In genomic region chr17:25867836-25868600, GRCm38 (mm10) we compare ENCODE assay signal across 8 mouse cellular contexts. TPM values are rescaled to one million over a fixed set of nuclear protein-coding genes. Genes with fewer than 3 reads are reported as not detected.
DNase-seq lines count a peak whose midpoint lies in the region; ATAC-seq and TF ChIP-seq lines count a peak whose summit lies in the region.

No protein-coding gene starts in this region.

- WGBS in forebrain, embryonic 12.5 days: 1% methylated on average over 42 of the region's 42 CpGs
- 1% methylated on average over 42 of the region's 42 CpGs for WGBS in limb, embryonic 13.5 days
- WGBS in midbrain, embryonic 12.5 days: 1% methylated on average over 42 of the region's 42 CpGs

- TF ChIP-seq RAD21 in MEL (IDR thresholded peaks at IDR 0.05; ENCODE audit: low read depth, low read length): no peak

- peaks cover 25% of the 10 kb centered on the region for H3K79me2 ChIP-seq in MEL (ENCODE audit: control insufficient read depth, insufficient read depth, low read length, poor library complexity)

- ATAC-seq in forebrain, embryonic 12.5 days (ENCODE audit: low FRiP score): peak; percentile 67
- ATAC-seq in hematopoietic stem cell, adult 5-6 weeks (replicated peaks in 1 of 2; ENCODE audit: insufficient read depth in 1 of 2, low FRiP score in 2 of 2, low TSS enrichment in 1 of 2, low read depth in 1 of 2, poor library complexity in 2 of 2, severe bottlenecking in 2 of 2): peak; percentile 17 to 29; a peak in 2 of 4 replicates
- ATAC-seq in limb, embryonic 13.5 days (ENCODE audit: low FRiP score, low read depth): peak; percentile 12; the same call in 1 of the 2 replicates
- no peak; the same call in 1 of the 2 replicates for ATAC-seq in midbrain, embryonic 12.5 days (ENCODE audit: low FRiP score, low read depth)

- no peaks in the 10 kb centered on the region for H3K9me3 ChIP-seq in MEL (replicated peaks; ENCODE audit: insufficient read depth, low read length)
- no peaks in the 10 kb centered on the region for H3K9me3 ChIP-seq in forebrain, embryonic 12.5 days
- no peaks in the 10 kb centered on the region for H3K9me3 ChIP-seq in limb, embryonic 13.5 days
- no peaks in the 10 kb centered on the region for H3K9me3 ChIP-seq in midbrain, embryonic 12.5 days

- H3K4me2 ChIP-seq in forebrain, embryonic 12.5 days: peak overlapping the region; percentile 99
- H3K4me2 ChIP-seq in limb, embryonic 13.5 days (replicated peaks): peak overlapping the region; percentile 99
- peak overlapping the region; percentile 100 for H3K4me2 ChIP-seq in midbrain, embryonic 12.5 days (replicated peaks)

- no peak for TF ChIP-seq CTCF in MEL (IDR thresholded peaks at IDR 0.05 in 2 of 3, conservative IDR thresholded peaks at IDR 0.05 in 1 of 3; ENCODE audit: control insufficient read depth in 1 of 3, insufficient read depth in 1 of 3, low read depth in 2 of 3, low read length in 3 of 3, poor library complexity in 1 of 3, severe bottlenecking in 1 of 3)
- no peak for TF ChIP-seq CTCF in bone marrow macrophage, adult 2 months (IDR thresholded peaks at IDR 0.05; ENCODE audit: low read depth, low read length)

- H3K9ac ChIP-seq in MEL (ENCODE audit: control insufficient read depth, low read depth, low read length, poor library complexity, severe bottlenecking): peak overlapping the region; percentile 80
- peak overlapping the region; percentile 71 for H3K9ac ChIP-seq in forebrain, embryonic 12.5 days
- peak overlapping the region; percentile 72 for H3K9ac ChIP-seq in limb, embryonic 13.5 days
- peak overlapping the region; percentile 66 for H3K9ac ChIP-seq in midbrain, embryonic 12.5 days (replicated peaks)

- peak overlapping the region; percentile 47 for H3K27ac ChIP-seq in MEL (ENCODE audit: control insufficient read depth, low read depth, low read length)
- H3K27ac ChIP-seq in bone marrow macrophage, adult 2 months (ENCODE audit: insufficient read depth, low read depth, low read length): peak overlapping the region; percentile 27
- peak overlapping the region; percentile 43; the same call in 1 of the 2 replicates for H3K27ac ChIP-seq in forebrain, embryonic 12.5 days
- no peak overlapping the region for H3K27ac ChIP-seq in limb, embryonic 13.5 days
- H3K27ac ChIP-seq in midbrain, embryonic 12.5 days (replicated peaks): no peak overlapping the region

- peak; percentile 75 for DNase-seq in MEL (ENCODE audit: low read depth, low spot score)
- peak; percentile 74 for DNase-seq in testis, postnatal 14 days (ENCODE audit: low spot score)
- DNase-seq in layer of hippocampus, postnatal 36 days: no peak

- no peak for TF ChIP-seq EP300 in MEL (IDR thresholded peaks at IDR 0.05; ENCODE audit: low read depth in 1 of 2, low read length in 2 of 2)

- peak overlapping the region; percentile 76 to 79 for H3K4me3 ChIP-seq in MEL (ENCODE audit: control insufficient read depth in 1 of 2, insufficient read depth in 1 of 2, low read depth in 2 of 2, low read length in 2 of 2)
- peak overlapping the region; percentile 81 for H3K4me3 ChIP-seq in bone marrow macrophage, adult 2 months (ENCODE audit: insufficient read depth, low read length)
- peak overlapping the region; percentile 88 for H3K4me3 ChIP-seq in forebrain, embryonic 12.5 days (replicated peaks)
- peak overlapping the region; percentile 82 for H3K4me3 ChIP-seq in limb, embryonic 13.5 days
- peak overlapping the region; percentile 83 for H3K4me3 ChIP-seq in midbrain, embryonic 12.5 days

- no peak; a peak in 1 of 4 replicates for TF ChIP-seq POLR2A in MEL (IDR thresholded peaks at IDR 0.05; ENCODE audit: control insufficient read depth in 1 of 2, insufficient read depth in 1 of 2, low read depth in 1 of 2, low read length in 2 of 2, poor library complexity in 1 of 2)
- no peak for TF ChIP-seq POLR2A in bone marrow macrophage, adult 2 months (IDR thresholded peaks at IDR 0.05; ENCODE audit: borderline replicate concordance, low read depth, low read length)

- 0 out of 4 replicates have a peak, but pooled peaks cover 0 to 5% of the 10 kb centered on the region in 2 experiments for H3K4me1 ChIP-seq in MEL (ENCODE audit: control insufficient read depth in 1 of 2, insufficient read depth in 2 of 2, low read length in 2 of 2)
- H3K4me1 ChIP-seq in bone marrow macrophage, adult 2 months (ENCODE audit: control insufficient read depth, insufficient read depth, low read length): peaks cover 13% of the 10 kb centered on the region
- H3K4me1 ChIP-seq in forebrain, embryonic 12.5 days: peaks cover 15% of the 10 kb centered on the region
- H3K4me1 ChIP-seq in limb, embryonic 13.5 days: peaks cover 15% of the 10 kb centered on the region
- peaks cover 18% of the 10 kb centered on the region for H3K4me1 ChIP-seq in midbrain, embryonic 12.5 days

- peaks cover 0 to 3% of the 10 kb centered on the region in 2 experiments; a peak in 1 of 4 replicates for H3K36me3 ChIP-seq in MEL (ENCODE audit: control insufficient read depth in 1 of 2, insufficient read depth in 2 of 2, low read length in 2 of 2)
- no peaks in the 10 kb centered on the region for H3K36me3 ChIP-seq in forebrain, embryonic 12.5 days (replicated peaks)
- H3K36me3 ChIP-seq in limb, embryonic 13.5 days: no peaks in the 10 kb centered on the region
- no peaks in the 10 kb centered on the region for H3K36me3 ChIP-seq in midbrain, embryonic 12.5 days

- no peaks in the 10 kb centered on the region for H3K27me3 ChIP-seq in MEL (ENCODE audit: control insufficient read depth in 1 of 2, insufficient read depth in 2 of 2, low read length in 2 of 2)
- H3K27me3 ChIP-seq in forebrain, embryonic 12.5 days: 0 out of 2 replicates have a peak, but pooled peaks cover 6% of the 10 kb centered on the region
- no peaks in the 10 kb centered on the region for H3K27me3 ChIP-seq in limb, embryonic 13.5 days
- H3K27me3 ChIP-seq in midbrain, embryonic 12.5 days: peaks cover 10% of the 10 kb centered on the region

RNA-seq across cellular contexts. Expression of gene Mcrip2, which starts 0.5 kb away (rescaled TPM):
- total RNA-seq in MEL (2012; rRNA removed): 73.9 and 88.9 TPM in 2 replicates
- polyA plus RNA-seq in MEL (2012; ENCODE audit: insufficient read depth in 1 of 2, insufficient read length in 2 of 2, low read depth in 1 of 2, low replicate concordance in 2 of 2, missing spikeins in 1 of 2): 100 to 1,000 TPM; 107 to 281 TPM
- polyA plus RNA-seq in bone marrow macrophage, adult 2 months (2012; ENCODE audit: insufficient read depth, insufficient read length, missing spikeins): 10.3 and 16.6 TPM in 2 replicates
- 7.7 and 9.8 TPM in 2 replicates for polyA plus RNA-seq in forebrain, embryonic 12.5 days (2016; fragmentation: Nextera tagmentation; extraction: Ambion mirVana)
- 7.3 and 13.5 TPM in 2 replicates for total RNA-seq in hematopoietic stem cell, adult 5-6 weeks (2017)
- polyA plus RNA-seq in limb, embryonic 13.5 days (2015; fragmentation: Nextera tagmentation; extraction: Ambion mirVana): 9.8 and 12.2 TPM in 2 replicates
- polyA plus RNA-seq in midbrain, embryonic 12.5 days (2016; fragmentation: Nextera tagmentation; extraction: Ambion mirVana): 6.8 and 8.5 TPM in 2 replicates
- total RNA-seq in layer of hippocampus, postnatal 36 days (2021): 10 to 100 TPM; 25.4 to 28.9 TPM

RNA-seq across cellular contexts. Expression of gene Wdr90, which starts 6.7 kb away (rescaled TPM):
- total RNA-seq in MEL (2012; rRNA removed): 22.5 and 23.7 TPM in 2 replicates
- polyA plus RNA-seq in MEL (2012; ENCODE audit: insufficient read depth in 1 of 2, insufficient read length in 2 of 2, low read depth in 1 of 2, low replicate concordance in 2 of 2, missing spikeins in 1 of 2): 10 to 100 TPM in 1 of 2 experiments, not detected in 1; 44.5 TPM
- 11.7 and 13.1 TPM in 2 replicates for polyA plus RNA-seq in bone marrow macrophage, adult 2 months (2012; ENCODE audit: insufficient read depth, insufficient read length, missing spikeins)
- polyA plus RNA-seq in forebrain, embryonic 12.5 days (2016; fragmentation: Nextera tagmentation; extraction: Ambion mirVana): 38.2 and 41.1 TPM in 2 replicates
- 13.0 and 13.6 TPM in 2 replicates for total RNA-seq in hematopoietic stem cell, adult 5-6 weeks (2017)
- polyA plus RNA-seq in limb, embryonic 13.5 days (2015; fragmentation: Nextera tagmentation; extraction: Ambion mirVana): 24.9 and 26.2 TPM in 2 replicates
- 38.1 and 38.5 TPM in 2 replicates for polyA plus RNA-seq in midbrain, embryonic 12.5 days (2016; fragmentation: Nextera tagmentation; extraction: Ambion mirVana)
- 10 to 100 TPM; 19.2 to 26.2 TPM for total RNA-seq in layer of hippocampus, postnatal 36 days (2021)

RNA-seq across cellular contexts. Expression of gene Mettl26, which starts 6.9 kb away (rescaled TPM):
- total RNA-seq in MEL (2012; rRNA removed): 31.7 and 33.6 TPM in 2 replicates
- polyA plus RNA-seq in MEL (2012; ENCODE audit: insufficient read depth in 1 of 2, insufficient read length in 2 of 2, low read depth in 1 of 2, low replicate concordance in 2 of 2, missing spikeins in 1 of 2): 10 to 100 TPM in 1 of 2 experiments, not detected in 1; 50.6 TPM
- polyA plus RNA-seq in bone marrow macrophage, adult 2 months (2012; ENCODE audit: insufficient read depth, insufficient read length, missing spikeins): 16.1 and 17.0 TPM in 2 replicates
- polyA plus RNA-seq in forebrain, embryonic 12.5 days (2016; fragmentation: Nextera tagmentation; extraction: Ambion mirVana): 51.6 and 55.5 TPM in 2 replicates
- total RNA-seq in hematopoietic stem cell, adult 5-6 weeks (2017): 20.1 and 35.2 TPM in 2 replicates
- polyA plus RNA-seq in limb, embryonic 13.5 days (2015; fragmentation: Nextera tagmentation; extraction: Ambion mirVana): 56.1 and 56.2 TPM in 2 replicates
- polyA plus RNA-seq in midbrain, embryonic 12.5 days (2016; fragmentation: Nextera tagmentation; extraction: Ambion mirVana): 59.5 and 65.2 TPM in 2 replicates
- 10 to 100 TPM; 36.3 to 37.7 TPM for total RNA-seq in layer of hippocampus, postnatal 36 days (2021)

RNA-seq across cellular contexts. Expression of gene Wfikkn1, which starts 12.6 kb away (rescaled TPM):
- total RNA-seq in MEL (2012; rRNA removed): 0.13 and 0.19 TPM in 2 replicates
- polyA plus RNA-seq in MEL (2012; ENCODE audit: insufficient read depth in 1 of 2, insufficient read length in 2 of 2, low read depth in 1 of 2, low replicate concordance in 2 of 2, missing spikeins in 1 of 2): under 1 TPM in 1 of 2 experiments, not detected in 1; 0.53 TPM
- 0.84 and 1.4 TPM in 2 replicates for polyA plus RNA-seq in bone marrow macrophage, adult 2 months (2012; ENCODE audit: insufficient read depth, insufficient read length, missing spikeins)
- polyA plus RNA-seq in forebrain, embryonic 12.5 days (2016; fragmentation: Nextera tagmentation; extraction: Ambion mirVana): 0.66 and 0.79 TPM in 2 replicates
- 0.79 and 1.1 TPM in 2 replicates for total RNA-seq in hematopoietic stem cell, adult 5-6 weeks (2017)
- 0.41 and 0.57 TPM in 2 replicates for polyA plus RNA-seq in limb, embryonic 13.5 days (2015; fragmentation: Nextera tagmentation; extraction: Ambion mirVana)
- 0.52 and 0.60 TPM in 2 replicates for polyA plus RNA-seq in midbrain, embryonic 12.5 days (2016; fragmentation: Nextera tagmentation; extraction: Ambion mirVana)
- 1 to 10 TPM; 1.8 to 2.4 TPM for total RNA-seq in layer of hippocampus, postnatal 36 days (2021)

RNA-seq across cellular contexts. Expression of gene Rhot2, which starts 23.4 kb away (rescaled TPM):
- total RNA-seq in MEL (2012; rRNA removed): 24.9 and 29.1 TPM in 2 replicates
- 10 to 100 TPM in 1 of 2 experiments, not detected in 1; 54.5 TPM for polyA plus RNA-seq in MEL (2012; ENCODE audit: insufficient read depth in 1 of 2, insufficient read length in 2 of 2, low read depth in 1 of 2, low replicate concordance in 2 of 2, missing spikeins in 1 of 2)
- polyA plus RNA-seq in bone marrow macrophage, adult 2 months (2012; ENCODE audit: insufficient read depth, insufficient read length, missing spikeins): 30.8 and 35.1 TPM in 2 replicates
- polyA plus RNA-seq in forebrain, embryonic 12.5 days (2016; fragmentation: Nextera tagmentation; extraction: Ambion mirVana): 20.9 and 23.4 TPM in 2 replicates
- total RNA-seq in hematopoietic stem cell, adult 5-6 weeks (2017): 24.6 and 27.1 TPM in 2 replicates
- polyA plus RNA-seq in limb, embryonic 13.5 days (2015; fragmentation: Nextera tagmentation; extraction: Ambion mirVana): 25.7 and 26.8 TPM in 2 replicates
- polyA plus RNA-seq in midbrain, embryonic 12.5 days (2016; fragmentation: Nextera tagmentation; extraction: Ambion mirVana): 17.7 and 21.1 TPM in 2 replicates
- 100 to 1,000 TPM; 102 to 103 TPM for total RNA-seq in layer of hippocampus, postnatal 36 days (2021)

Comparison
In these comparisons a context has a peak if more than half of its experiments do, and no peak if none do; other contexts are left out.
1. DNase-seq: peak in MEL (single experiment) and testis, postnatal 14 days (single experiment); none in layer of hippocampus, postnatal 36 days (0 of 2).
2. H3K27ac ChIP-seq: peak in MEL (single experiment), bone marrow macrophage, adult 2 months (single experiment) and forebrain, embryonic 12.5 days (single experiment); none in limb, embryonic 13.5 days (single experiment) and midbrain, embryonic 12.5 days (single experiment).
3. Peak in every context shown above with its lines, with median percentiles within 50 percentile points of each other: H3K4me3 ChIP-seq, H3K9ac ChIP-seq and H3K4me2 ChIP-seq.